Mouse (Mus musculus) cerebellum, postnatal 4 days (tissue): ENCODE measurements around the gene Ccdc93.
A peak's percentile ranks its signal among the peaks of the same experiment; 100 is the strongest.

ENCODE experiments used
- DNase-seq, 2 experiments: peaks; one replicate each; pipeline ENCODE4 v3.0.0; 2022; ENCODE audit warnings: low spot score in 2 of 2, mixed read lengths in 1 of 2

The Ccdc93 gene

DNA sequence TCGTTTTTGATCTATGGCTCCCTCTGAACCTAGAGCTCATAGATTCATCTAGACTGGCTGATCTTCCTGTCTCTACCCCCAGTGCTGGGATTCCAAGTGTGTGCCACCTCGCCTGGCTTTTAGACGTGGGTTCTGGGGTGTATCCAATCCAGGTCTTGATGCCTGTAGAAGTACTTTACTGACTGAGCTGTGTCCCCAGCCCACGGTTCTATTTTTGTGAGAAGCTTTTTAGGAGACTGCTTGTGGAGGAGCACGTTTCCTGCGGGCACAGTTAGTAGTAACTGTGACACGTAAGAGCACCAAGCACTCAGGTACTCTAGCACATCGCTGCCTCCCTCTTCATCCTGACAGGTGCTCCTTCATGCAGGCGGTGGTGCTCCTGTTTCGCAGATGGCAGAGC, 16.4 kb downstream of the Ccdc93 start:
- no peak for DNase-seq

GRCm38 (mm10) chr1:121448166-121448565, 17.3 kb downstream of the Ccdc93 start:
- DNase-seq: no peak

- DNase-seq: no peak
These were observed 20.2 kb downstream of the Ccdc93 start for GRCm38 (mm10) chr1:121451009-121451408.

- no peak for DNase-seq
These were observed 21.6 kb downstream of the Ccdc93 start for GRCm38 (mm10) chr1:121452498-121452897.

- no peak for DNase-seq
These were observed 22.2 kb downstream of the Ccdc93 start for GRCm38 (mm10) chr1:121453053-121453452.

GRCm38 (mm10) chr1:121454951-121455350, 24.1 kb downstream of the Ccdc93 start:
- no peak for DNase-seq

DNA sequence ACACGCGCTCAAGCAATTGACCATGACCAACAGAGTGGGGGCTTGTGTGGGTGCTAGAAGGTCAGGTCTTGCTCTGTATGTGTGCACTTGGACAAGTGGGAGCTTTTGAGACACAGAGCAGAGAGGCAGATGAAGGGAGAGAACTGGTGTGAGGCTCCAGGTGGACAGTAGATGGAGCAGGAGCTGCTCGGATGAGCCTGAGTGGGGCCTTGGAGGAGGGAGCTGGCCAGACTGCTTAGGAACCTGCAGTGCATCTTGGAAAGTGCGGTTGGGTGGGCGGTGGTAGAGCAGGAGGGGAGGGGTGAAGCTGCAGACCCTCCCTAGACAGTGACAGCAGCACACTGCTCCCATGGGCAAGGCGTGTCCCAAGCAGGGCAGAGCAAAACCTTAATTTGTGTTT, 29.2 kb downstream of the Ccdc93 start:
- peak in 1 of 2 experiments; percentile 14 for DNase-seq

GRCm38 (mm10) chr1:121461895-121462294, 31.0 kb downstream of the Ccdc93 start:
- no peak for DNase-seq

DNA sequence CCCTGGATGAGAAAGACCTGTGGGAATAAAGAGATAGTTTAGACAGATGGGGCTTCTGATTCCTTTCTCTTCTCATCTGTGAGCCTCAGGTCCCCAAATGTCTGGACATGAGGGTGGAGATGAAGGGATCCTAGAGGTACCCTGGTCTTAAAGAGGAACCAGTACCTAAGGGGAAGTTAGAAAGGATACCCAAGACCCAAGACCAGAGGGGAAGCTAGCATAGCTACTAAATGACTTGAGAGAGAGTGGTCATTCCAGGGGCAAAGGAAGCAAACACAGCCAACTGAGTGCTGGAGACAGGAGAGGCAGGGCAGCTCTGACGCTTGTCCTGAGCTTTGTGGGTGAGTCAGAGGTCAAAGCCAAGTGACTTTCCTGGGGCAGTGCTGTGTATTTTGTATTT, 31.8 kb downstream of the Ccdc93 start:
- DNase-seq: no peak

GRCm38 (mm10) chr1:121463806-121464205, 33.0 kb downstream of the Ccdc93 start:
- DNase-seq: no peak

GRCm38 (mm10) chr1:121466276-121466675, 35.4 kb downstream of the Ccdc93 start:
- no peak for DNase-seq

DNA sequence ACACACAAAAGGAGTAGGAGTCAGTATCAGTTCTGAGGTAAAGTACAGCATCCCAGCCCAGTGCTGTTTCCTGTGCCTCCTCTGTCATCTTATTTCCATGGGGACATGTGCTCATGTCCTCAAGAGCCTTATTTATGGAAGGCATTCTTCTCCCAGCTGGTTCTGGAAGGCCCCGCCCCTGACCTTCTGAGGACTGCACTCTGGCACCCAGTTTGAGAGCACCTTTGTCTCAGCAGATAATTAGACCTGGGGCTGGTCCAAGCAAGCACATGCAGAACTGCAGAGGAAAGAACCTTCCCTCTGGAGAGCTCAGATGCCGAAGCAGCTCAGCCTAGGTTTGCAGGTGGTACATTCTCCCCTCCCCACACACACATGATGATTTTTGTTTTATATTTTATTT, 37.4 kb downstream of the Ccdc93 start:
- DNase-seq: no peak

DNA sequence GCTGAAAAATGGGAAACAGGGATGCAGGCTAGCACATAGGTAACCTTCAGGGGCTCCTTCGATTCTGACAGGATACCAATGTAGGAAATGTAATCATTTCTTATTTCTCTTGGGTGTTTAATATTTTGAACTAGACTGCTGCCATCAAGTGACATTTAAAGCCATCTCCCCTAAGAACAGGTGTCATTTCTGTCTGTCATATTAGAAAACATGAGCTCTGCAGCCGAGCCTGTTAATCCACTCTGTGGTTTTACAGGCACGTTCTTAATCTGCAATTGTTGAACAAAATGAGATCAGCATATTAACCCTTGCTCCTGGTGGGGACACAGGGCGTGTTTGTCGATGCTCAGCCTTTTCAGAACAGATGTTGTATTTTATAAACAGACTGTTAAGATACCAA, 40.7 kb downstream of the Ccdc93 start:
- no peak for DNase-seq

DNA sequence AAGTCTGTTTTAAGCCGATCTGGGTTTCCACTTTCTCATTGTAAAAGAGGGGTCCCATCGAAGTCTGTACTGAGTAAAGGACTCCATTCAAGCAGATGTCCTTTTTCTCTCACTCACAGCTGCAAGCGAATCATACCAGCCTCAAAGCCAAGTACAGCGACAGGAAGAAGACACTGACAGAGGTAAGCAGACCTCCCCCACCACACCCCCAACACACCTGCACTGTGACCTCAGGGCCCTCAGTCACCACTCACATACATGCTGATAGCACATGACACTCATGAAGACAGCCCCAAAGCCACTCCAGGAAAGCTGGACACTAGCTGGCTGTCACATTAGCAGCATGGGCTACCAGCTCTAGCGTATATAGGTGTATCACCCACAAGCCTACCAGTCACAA, 46.9 kb downstream of the Ccdc93 start:
- DNase-seq: no peak

DNA sequence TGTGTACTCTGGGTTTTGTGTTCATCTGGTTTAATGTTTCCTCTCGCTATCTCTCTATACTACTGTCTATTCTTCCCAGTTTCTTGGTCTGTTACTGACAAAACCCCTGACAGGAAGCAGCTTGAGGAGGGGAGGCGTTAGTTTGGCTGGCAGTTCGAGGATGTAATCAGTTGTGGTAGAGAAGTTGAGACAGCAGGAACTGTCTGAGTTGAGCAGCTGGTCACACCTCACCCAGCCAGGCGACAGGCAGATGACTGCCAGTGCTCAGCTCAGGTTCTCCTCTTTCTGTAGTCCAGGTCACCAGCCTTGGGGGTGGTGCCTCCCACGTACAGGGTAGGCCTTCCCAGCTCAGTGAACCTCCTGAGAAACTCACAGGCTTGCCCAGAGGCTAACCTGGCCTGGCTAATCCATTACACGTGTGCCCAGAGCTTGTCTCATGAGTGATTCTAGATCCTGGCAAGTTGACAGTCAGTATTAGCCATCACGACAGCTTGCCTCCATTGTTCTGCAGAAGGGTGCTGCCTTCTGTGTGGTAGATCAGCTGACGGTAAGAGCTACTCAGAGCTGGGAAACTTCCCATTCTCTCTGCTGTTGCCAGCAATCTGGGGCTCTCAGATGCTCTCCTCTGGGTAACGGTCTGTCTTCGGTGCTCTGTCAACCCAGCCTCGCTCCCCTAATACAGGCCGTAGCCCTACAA, 47.6 kb downstream of the Ccdc93 start:
- no peak for DNase-seq

GRCm38 (mm10) chr1:121479403-121479802, 48.6 kb downstream of the Ccdc93 start:
- no peak for DNase-seq

- DNase-seq: no peak
These were observed 52.2 kb downstream of the Ccdc93 start for GRCm38 (mm10) chr1:121483091-121483490.

DNA sequence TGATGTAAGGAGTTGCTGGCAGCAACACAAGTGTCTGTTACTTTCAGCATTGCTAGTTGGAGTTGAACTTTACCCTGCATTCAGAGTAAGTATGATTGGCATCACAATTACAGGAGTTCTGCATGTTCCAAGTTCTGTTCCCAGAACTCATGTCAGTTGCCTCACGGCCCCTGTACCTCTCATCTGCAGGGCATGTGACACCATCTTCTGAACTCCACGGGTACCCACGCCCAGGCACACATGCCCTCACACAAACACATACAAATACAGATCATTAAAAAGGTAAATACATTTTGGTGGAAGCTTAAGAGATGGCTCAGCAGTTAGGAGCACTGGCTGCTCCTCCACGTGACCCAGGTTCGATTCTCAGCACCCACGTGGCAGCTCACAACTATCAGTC, 56.0 kb downstream of the Ccdc93 start:
- no peak for DNase-seq

GRCm38 (mm10) chr1:121490241-121490640, 59.4 kb downstream of the Ccdc93 start:
- DNase-seq: peak in 1 of 2 experiments; percentile 9

GRCm38 (mm10) chr1:121497093-121497492, 66.2 kb downstream of the Ccdc93 start:
- no peak for DNase-seq

DNA sequence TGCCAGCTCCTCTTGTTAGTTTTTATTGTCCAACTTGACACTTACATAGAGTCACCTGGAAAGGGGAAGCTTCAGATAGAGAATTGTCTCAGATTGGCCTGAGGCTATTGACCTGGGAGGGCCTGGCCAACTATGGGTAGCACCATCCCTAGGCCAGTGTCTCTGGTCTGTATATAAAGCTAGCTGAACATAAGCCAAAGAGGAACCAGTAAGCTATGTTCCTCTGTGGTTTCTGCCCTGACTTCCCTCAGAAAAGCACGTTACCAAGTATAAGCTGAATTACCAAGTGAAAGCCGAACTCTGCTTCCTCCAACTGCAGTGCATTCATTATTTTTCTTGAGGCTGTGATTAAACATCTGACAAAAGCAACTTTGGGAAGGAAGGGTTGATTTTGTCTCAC, 77.9 kb downstream of the Ccdc93 start:
- no peak for DNase-seq

GRCm38 (mm10) chr1:121510420-121511140, 79.7 kb downstream of the Ccdc93 start:
- DNase-seq: peak in 1 of 2 experiments; percentile 70

DNA sequence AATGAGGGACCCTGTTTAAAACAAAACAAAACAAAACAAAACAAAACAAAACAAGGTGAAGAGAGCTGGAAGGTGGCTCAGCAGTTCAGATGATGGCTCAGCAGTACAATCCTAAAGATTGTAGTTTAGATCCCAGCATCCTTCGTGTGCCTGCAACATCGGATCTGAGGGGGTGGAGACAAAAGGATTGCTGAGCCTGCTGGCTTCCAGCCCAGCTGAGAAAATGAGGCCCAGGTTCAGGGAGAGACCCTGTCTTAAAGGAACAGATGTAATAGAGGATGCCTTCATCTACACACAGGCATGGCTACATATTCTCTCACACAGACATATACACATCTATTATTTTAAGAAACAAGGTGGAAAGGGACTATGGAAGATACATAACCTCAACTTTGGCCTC, 80.3 kb downstream of the Ccdc93 start:
- DNase-seq: peak in 1 of 2 experiments; percentile 8
